Mouse (Mus musculus) midbrain, embryonic 15.5 days (tissue): ENCODE measurements around the gene Tnfrsf18. TPM values are rescaled to one million over a fixed set of nuclear protein-coding genes. Genes with fewer than 3 reads are reported as not detected.
A peak's percentile ranks its signal among the peaks of the same experiment; 100 is the strongest.

Source experiments
- ATAC-seq: fragments of 200-750 bp; cut with Nextera tagmentation; replicated peaks from 2 replicates; pipeline ENCODE4 v1.8.0; 2017; ENCODE audit warnings: moderate TSS enrichment
- H3K27ac ChIP-seq: fragments of 300-500 bp; sonication (generic); 2 replicates; pipeline ENCODE4 v1.5.1; 2015; ENCODE audit warnings: mild to moderate bottlenecking, inconsistent platforms
- H3K27me3 ChIP-seq: fragments of 300-500 bp; sonication (generic); replicated peaks from 2 replicates; pipeline ENCODE4 v1.6.1; 2015; ENCODE audit warnings: inconsistent platforms
- H3K36me3 ChIP-seq: fragments of 300-500 bp; sonication (generic); replicated peaks from 2 replicates; pipeline ENCODE4 v1.6.1; 2015; ENCODE audit warnings: inconsistent platforms
- H3K4me1 ChIP-seq: fragments of 300-500 bp; sonication (generic); 2 replicates; pipeline ENCODE4 v1.6.1; 2015; ENCODE audit warnings: inconsistent platforms
- H3K4me2 ChIP-seq: fragments of 300-500 bp; sonication (generic); 2 replicates; pipeline ENCODE4 v1.6.1; 2015; ENCODE audit warnings: inconsistent platforms, mild to moderate bottlenecking, moderate library complexity
- H3K4me3 ChIP-seq: fragments of 300-500 bp; sonication (generic); 2 replicates; pipeline ENCODE4 v1.5.1; 2015; ENCODE audit warnings: mild to moderate bottlenecking, inconsistent platforms
- H3K9ac ChIP-seq: fragments of 300-500 bp; sonication (generic); 2 replicates; pipeline ENCODE4 v1.6.1; 2015; ENCODE audit warnings: mild to moderate bottlenecking, inconsistent platforms
- H3K9me3 ChIP-seq: fragments of 300-500 bp; sonication (generic); 2 replicates; pipeline ENCODE4 v1.6.1; 2016; ENCODE audit warnings: inconsistent platforms
- WGBS: fragments of 180-500 bp; shearing (Covaris S2); methylation state at CpG from one replicate; pipeline ENCODE4 v1.1.7; 2015; ENCODE audit warnings: mixed read lengths; 5-methylcytosine and 5-hydroxymethylcytosine counted together
- polyA plus RNA-seq: library from polyadenylated mRNA; unstranded; fragments of >200 nt; fragmentation: Nextera tagmentation; extraction: Ambion mirVana; gene quantifications from 2 replicates; pipeline ENCODE4 v1.2.1, GENCODE M21; 2015

The Tnfrsf18 gene
- polyA plus RNA-seq, 1 experiment from 2014 or later: 3.2 TPM

DNA sequence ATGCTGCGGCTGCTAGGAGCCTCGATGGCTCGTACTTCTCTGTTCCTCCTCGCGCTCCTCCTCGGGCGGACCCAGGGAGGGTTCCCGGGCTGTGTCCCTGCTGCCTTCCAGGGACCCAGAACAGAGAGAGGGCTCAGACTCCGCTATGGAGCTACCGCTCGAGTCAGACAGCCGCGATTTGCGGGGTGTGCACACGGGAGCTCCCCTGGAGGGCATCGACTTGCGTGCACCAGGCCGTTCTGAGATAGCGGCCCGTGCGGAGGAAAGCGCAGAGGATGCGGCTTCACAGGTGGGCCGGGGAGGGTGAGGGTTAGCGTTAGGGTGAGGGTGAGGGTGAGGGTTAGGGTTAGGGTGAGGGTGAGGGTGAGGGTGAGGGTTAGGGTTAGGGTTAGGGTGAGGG, 8.9 kb downstream of the Tnfrsf18 start:
- Histone ChIP-seq H3K9ac (peak overlapping the region; percentile 26; the same call in 1 of the 2 replicates), H3K4me1 (peaks cover 34% of the 10 kb centered on the region), H3K36me3 (no peaks in the 10 kb centered on the region), H3K27me3 (peaks cover 22% of the 10 kb centered on the region), H3K4me2 (peak overlapping the region; percentile 46), H3K4me3 (peak overlapping the region; percentile 24), H3K9me3 (no peaks in the 10 kb centered on the region), H3K27ac (no peak overlapping the region)
- no peak for ATAC-seq
- 3% methylated on average over 25 of the region's 25 CpGs for WGBS

GRCm38 (mm10) chr4:156044754-156045153, 18.8 kb downstream of the Tnfrsf18 start:
- Histone ChIP-seq H3K27ac (no peak overlapping the region), H3K9me3 (no peaks in the 10 kb centered on the region), H3K9ac (no peak overlapping the region), H3K4me2 (no peak overlapping the region), H3K36me3 (no peaks in the 10 kb centered on the region), H3K4me1 (no peaks in the 10 kb centered on the region), H3K27me3 (no peaks in the 10 kb centered on the region), H3K4me3 (no peak overlapping the region)
- 74% methylated on average over 5 of the region's 5 CpGs for WGBS
- ATAC-seq: no peak

DNA sequence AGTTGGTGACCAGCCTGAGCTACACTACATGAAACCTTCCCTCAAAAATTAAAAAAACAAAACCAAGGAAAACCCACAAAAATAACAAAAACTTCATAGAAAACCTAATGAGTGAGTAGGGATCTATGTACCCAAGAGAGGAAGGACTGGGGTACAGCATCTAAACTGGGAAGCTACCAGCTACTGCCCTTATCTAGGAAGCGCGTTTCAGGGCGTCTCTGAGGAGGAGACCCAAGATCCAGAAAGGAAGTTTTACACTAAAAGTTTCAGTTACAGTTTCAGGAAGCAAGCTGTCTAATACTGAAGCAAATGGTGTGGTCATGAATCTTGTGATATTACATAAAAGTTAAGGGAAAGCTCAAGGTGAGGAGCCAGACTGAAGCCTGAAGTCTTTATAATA, 23.8 kb downstream of the Tnfrsf18 start:
- Histone ChIP-seq H3K36me3 (no peaks in the 10 kb centered on the region), H3K27me3 (no peaks in the 10 kb centered on the region), H3K4me1 (no peaks in the 10 kb centered on the region), H3K4me3 (no peak overlapping the region), H3K4me2 (no peak overlapping the region), H3K9me3 (no peaks in the 10 kb centered on the region), H3K9ac (no peak overlapping the region), H3K27ac (no peak overlapping the region)
- 91% methylated on average over 3 of the region's 3 CpGs for WGBS
- no peak for ATAC-seq

GRCm38 (mm10) chr4:156050391-156050980, 24.5 kb downstream of the Tnfrsf18 start:
- 73% methylated on average over 6 of the region's 6 CpGs for WGBS
- Histone ChIP-seq H3K27me3 (no peaks in the 10 kb centered on the region), H3K36me3 (no peaks in the 10 kb centered on the region), H3K4me1 (no peaks in the 10 kb centered on the region), H3K9me3 (no peaks in the 10 kb centered on the region), H3K27ac (no peak overlapping the region), H3K4me3 (no peak overlapping the region), H3K9ac (no peak overlapping the region), H3K4me2 (no peak overlapping the region)
- no peak for ATAC-seq

GRCm38 (mm10) chr4:156053113-156053512, 27.1 kb downstream of the Tnfrsf18 start:
- no peak overlapping the region for H3K27ac ChIP-seq
- no peak for ATAC-seq
- H3K9ac ChIP-seq: no peak overlapping the region
- H3K36me3 ChIP-seq: no peaks in the 10 kb centered on the region
- H3K27me3 ChIP-seq: no peaks in the 10 kb centered on the region
- no peak overlapping the region for H3K4me3 ChIP-seq
- H3K4me2 ChIP-seq: no peak overlapping the region
- WGBS: 87% methylated on average over 4 of the region's 4 CpGs
- H3K9me3 ChIP-seq: no peaks in the 10 kb centered on the region
- no peaks in the 10 kb centered on the region for H3K4me1 ChIP-seq

- no peaks in the 10 kb centered on the region for H3K36me3 ChIP-seq
- WGBS: 85% methylated on average over 4 of the region's 4 CpGs
- no peak overlapping the region for H3K27ac ChIP-seq
- H3K9ac ChIP-seq: no peak overlapping the region
- no peaks in the 10 kb centered on the region for H3K4me1 ChIP-seq
- H3K9me3 ChIP-seq: no peaks in the 10 kb centered on the region
- no peak overlapping the region for H3K4me2 ChIP-seq
- H3K27me3 ChIP-seq: no peaks in the 10 kb centered on the region
- H3K4me3 ChIP-seq: no peak overlapping the region
- no peak for ATAC-seq
Measured at GRCm38 (mm10) chr4:156054130-156054529, 28.2 kb downstream of the Tnfrsf18 start.

GRCm38 (mm10) chr4:156054606-156055005, 28.6 kb downstream of the Tnfrsf18 start:
- no peak overlapping the region for H3K4me2 ChIP-seq
- H3K4me3 ChIP-seq: no peak overlapping the region
- WGBS: 92% methylated on average over 6 of the region's 6 CpGs
- no peaks in the 10 kb centered on the region for H3K9me3 ChIP-seq
- no peak overlapping the region for H3K9ac ChIP-seq
- ATAC-seq: no peak
- H3K27me3 ChIP-seq: no peaks in the 10 kb centered on the region
- H3K27ac ChIP-seq: no peak overlapping the region
- H3K36me3 ChIP-seq: no peaks in the 10 kb centered on the region
- no peaks in the 10 kb centered on the region for H3K4me1 ChIP-seq

- WGBS: 89% methylated on average over 5 of the region's 5 CpGs
- no peaks in the 10 kb centered on the region for H3K4me1 ChIP-seq
- no peaks in the 10 kb centered on the region for H3K9me3 ChIP-seq
- H3K9ac ChIP-seq: no peak overlapping the region
- no peaks in the 10 kb centered on the region for H3K36me3 ChIP-seq
- H3K4me3 ChIP-seq: no peak overlapping the region
- H3K27ac ChIP-seq: no peak overlapping the region
- ATAC-seq: no peak
- no peak overlapping the region for H3K4me2 ChIP-seq
- H3K27me3 ChIP-seq: no peaks in the 10 kb centered on the region
Measured at GRCm38 (mm10) chr4:156055173-156055572, 29.2 kb downstream of the Tnfrsf18 start.

GRCm38 (mm10) chr4:156057702-156058101, 31.7 kb downstream of the Tnfrsf18 start:
- H3K4me1 ChIP-seq: no peaks in the 10 kb centered on the region
- no peak for ATAC-seq
- H3K9ac ChIP-seq: no peak overlapping the region
- no peak overlapping the region for H3K4me2 ChIP-seq
- H3K36me3 ChIP-seq: no peaks in the 10 kb centered on the region
- H3K9me3 ChIP-seq: no peaks in the 10 kb centered on the region
- H3K27me3 ChIP-seq: no peaks in the 10 kb centered on the region
- no peak overlapping the region for H3K27ac ChIP-seq
- 74% methylated on average over 10 of the region's 10 CpGs for WGBS
- no peak overlapping the region for H3K4me3 ChIP-seq

- peaks cover 3% of the 10 kb centered on the region for H3K4me1 ChIP-seq
- H3K27me3 ChIP-seq: no peaks in the 10 kb centered on the region
- H3K9me3 ChIP-seq: no peaks in the 10 kb centered on the region
- 81% methylated on average over 9 of the region's 9 CpGs for WGBS
- no peak overlapping the region for H3K9ac ChIP-seq
- no peaks in the 10 kb centered on the region for H3K36me3 ChIP-seq
- H3K4me2 ChIP-seq: no peak overlapping the region
- no peak overlapping the region for H3K4me3 ChIP-seq
- no peak overlapping the region for H3K27ac ChIP-seq
- no peak for ATAC-seq
Measured at GRCm38 (mm10) chr4:156058826-156059225, 32.9 kb downstream of the Tnfrsf18 start.

DNA sequence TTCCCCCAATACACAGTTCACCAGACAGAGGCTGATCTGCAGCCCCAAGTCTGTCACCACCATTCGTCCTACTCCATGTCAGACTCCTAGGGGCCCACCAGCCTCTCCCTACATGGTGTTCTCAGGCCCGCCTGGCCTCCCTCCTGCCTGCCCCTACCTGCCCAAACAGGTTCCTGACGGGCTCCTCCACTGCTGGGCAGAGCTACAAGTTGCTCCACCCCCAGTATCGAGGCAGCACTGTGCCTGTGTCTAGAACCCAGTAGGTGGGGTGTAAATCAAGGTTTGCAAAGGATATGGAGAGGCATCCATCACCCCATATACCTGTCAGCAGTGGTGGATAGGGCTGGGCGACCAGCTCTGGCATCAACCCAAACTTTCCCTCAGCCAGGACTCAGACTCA, 33.3 kb downstream of the Tnfrsf18 start, which contains the start of gene Ttll10:
TSS of gene Ttll10 (minus strand) at position 154 of the 400 bp plus-strand sequence.
- ATAC-seq: no peak
- H3K36me3 ChIP-seq: no peaks in the 10 kb centered on the region
- H3K9ac ChIP-seq: no peak within 1 kb of the TSS
- no peaks in the 10 kb centered on the region for H3K9me3 ChIP-seq
- WGBS: 48% methylated on average over 5 of the region's 5 CpGs
- no peak within 1 kb of the TSS for H3K4me2 ChIP-seq
- H3K4me1 ChIP-seq: peaks cover 7% of the 10 kb centered on the region
- no peak within 1 kb of the TSS for H3K27ac ChIP-seq
- H3K27me3 ChIP-seq: no peaks in the 10 kb centered on the region
- no peak within 1 kb of the TSS for H3K4me3 ChIP-seq

- Histone ChIP-seq H3K4me2 (no peak overlapping the region), H3K4me3 (no peak overlapping the region), H3K9me3 (no peaks in the 10 kb centered on the region), H3K27me3 (no peaks in the 10 kb centered on the region), H3K27ac (no peak overlapping the region), H3K4me1 (peaks cover 7% of the 10 kb centered on the region), H3K9ac (no peak overlapping the region), H3K36me3 (no peaks in the 10 kb centered on the region)
- no peak for ATAC-seq
- WGBS: 42% methylated on average over 10 of the region's 10 CpGs
Measured at GRCm38 (mm10) chr4:156059713-156060112, 33.7 kb downstream of the Tnfrsf18 start.

GRCm38 (mm10) chr4:156063861-156064509, 38.0 kb downstream of the Tnfrsf18 start:
- Histone ChIP-seq H3K36me3 (no peaks in the 10 kb centered on the region), H3K4me2 (no peak overlapping the region), H3K4me1 (peaks cover 7% of the 10 kb centered on the region), H3K27ac (peak overlapping the region; percentile 38), H3K9ac (no peak overlapping the region), H3K27me3 (no peaks in the 10 kb centered on the region), H3K4me3 (no peak overlapping the region), H3K9me3 (no peaks in the 10 kb centered on the region)
- 6% methylated on average over 4 of the region's 4 CpGs for WGBS
- ATAC-seq: no peak
